Mouse (Mus musculus) lung, embryonic 14.5 days (tissue): ENCODE data around the gene Ccdc81. TPM values are rescaled to one million over a fixed set of nuclear protein-coding genes. Genes with fewer than 3 reads are reported as not detected.

ENCODE experiments used
- ATAC-seq: fragments of 200-750 bp; cut with Nextera tagmentation; 2 replicates; pipeline ENCODE4 v1.8.0; 2017; ENCODE audit warnings: mild to moderate bottlenecking, moderate TSS enrichment, moderate library complexity; ENCODE audit not compliant: insufficient read depth
- DNase-seq: peaks from one replicate; pipeline ENCODE4 v3.0.0-alpha.2; 2015
- H3K27ac ChIP-seq: fragments of 300-500 bp; sonication (generic); 2 replicates; pipeline ENCODE4 v1.5.1; 2014; ENCODE audit warnings: low read depth, mild to moderate bottlenecking, moderate library complexity
- H3K27me3 ChIP-seq: fragments of 300-500 bp; sonication (generic); 2 replicates; pipeline ENCODE4 v1.6.1; 2014; ENCODE audit warnings: low read length, control low read depth; ENCODE audit not compliant: insufficient read depth
- H3K36me3 ChIP-seq: fragments of 300-500 bp; sonication (generic); 2 replicates; pipeline ENCODE4 v1.6.1; 2014; ENCODE audit warnings: control low read depth; ENCODE audit not compliant: insufficient read depth
- H3K4me1 ChIP-seq: fragments of 300-500 bp; sonication (generic); 2 replicates; pipeline ENCODE4 v1.6.1; 2014; ENCODE audit warnings: antibody characterized with exemption, control low read depth; ENCODE audit not compliant: insufficient read depth
- H3K4me2 ChIP-seq: fragments of 300-500 bp; sonication (generic); 2 replicates; pipeline ENCODE4 v1.6.1; 2014; ENCODE audit warnings: mild to moderate bottlenecking
- H3K4me3 ChIP-seq: fragments of 300-500 bp; sonication (generic); 2 replicates; pipeline ENCODE4 v1.5.1; 2014; ENCODE audit warnings: low read depth, low read length
- H3K9ac ChIP-seq: fragments of 300-500 bp; sonication (generic); 2 replicates; pipeline ENCODE4 v1.6.1; 2014
- H3K9me3 ChIP-seq: fragments of 300-500 bp; sonication (generic); 2 replicates; pipeline ENCODE4 v1.6.1; 2016; ENCODE audit warnings: low read depth, low read length, control low read depth
- CTCF ChIP-seq: IDR thresholded peaks from 2 replicates; pipeline ENCODE4 v1.5.1; 2016; ENCODE audit warnings: antibody characterized with exemption, low read depth
- WGBS: fragments of 180-500 bp; shearing (Covaris S2); extraction: QIAGEN DNeasy Blood & Tissue Kit; methylation state at CpG from one replicate; pipeline ENCODE4 v1.1.7; 2014; 5-methylcytosine and 5-hydroxymethylcytosine counted together
- polyA plus RNA-seq: library from polyadenylated mRNA; unstranded; fragments of >200 nt; fragmentation: Nextera tagmentation; extraction: Ambion mirVana; gene quantifications from 2 replicates; pipeline ENCODE4 v1.2.1, GENCODE M21; 2014

Ccdc81 gene
- polyA plus RNA-seq, 1 experiment from 2014 or later, result not detected

GRCm38 (mm10) chr7:89923441-89924180 is 20.2 kb upstream of the Ccdc81 start:
- TF ChIP-seq CTCF, result no peak
- no peak overlapping the region for H3K4me2 ChIP-seq
- no peaks in the 10 kb centered on the region for H3K4me1 ChIP-seq
- 93% methylated on average over 15 of the region's 15 CpGs for WGBS
- no peak overlapping the region for H3K4me3 ChIP-seq
- H3K27ac ChIP-seq, result no peak overlapping the region
- DNase-seq, result no peak
- no peaks in the 10 kb centered on the region for H3K27me3 ChIP-seq
- H3K9ac ChIP-seq, result no peak overlapping the region
- H3K36me3 ChIP-seq, result peaks cover 25% of the 10 kb centered on the region
- no peak for ATAC-seq
- no peaks in the 10 kb centered on the region for H3K9me3 ChIP-seq

DNA sequence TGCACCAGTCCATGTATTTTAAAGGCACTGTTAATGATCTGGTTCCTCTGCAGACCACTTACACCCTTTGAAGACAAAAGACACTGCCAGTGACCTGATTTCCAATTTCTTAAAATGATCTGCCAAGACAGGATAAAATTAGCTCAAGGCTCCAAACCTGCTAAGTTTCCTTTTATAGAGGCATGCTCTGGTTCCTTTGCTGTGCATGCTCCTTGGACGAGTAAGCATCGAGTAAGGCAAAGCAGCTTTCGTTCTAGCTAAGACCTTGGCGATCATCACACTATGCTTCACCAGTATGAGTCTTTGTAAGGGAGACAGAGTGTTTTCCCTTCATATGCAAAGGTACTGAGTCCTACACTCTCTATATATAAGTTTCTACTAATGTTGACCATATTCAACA is 14.3 kb upstream of the Ccdc81 start:
- no peak overlapping the region for H3K4me2 ChIP-seq
- H3K36me3 ChIP-seq, result peaks cover 21% of the 10 kb centered on the region
- WGBS, result 90% methylated on average over 4 of the region's 4 CpGs
- DNase-seq (no peak), ATAC-seq (no peak)
- H3K9me3 ChIP-seq, result no peaks in the 10 kb centered on the region
- no peak for TF ChIP-seq CTCF
- no peaks in the 10 kb centered on the region for H3K27me3 ChIP-seq
- H3K4me3 ChIP-seq, result no peak overlapping the region
- H3K4me1 ChIP-seq, result no peaks in the 10 kb centered on the region
- H3K27ac ChIP-seq, result no peak overlapping the region
- no peak overlapping the region for H3K9ac ChIP-seq

GRCm38 (mm10) chr7:89916711-89917110 is 13.3 kb upstream of the Ccdc81 start:
- Histone ChIP-seq H3K9me3 (no peaks in the 10 kb centered on the region), H3K4me2 (no peak overlapping the region), H3K4me3 (no peak overlapping the region), H3K27me3 (no peaks in the 10 kb centered on the region), H3K36me3 (peaks cover 21% of the 10 kb centered on the region), H3K9ac (no peak overlapping the region), H3K4me1 (no peaks in the 10 kb centered on the region), H3K27ac (no peak overlapping the region)
- DNase-seq, result no peak
- WGBS, result 93% methylated on average over 5 of the region's 5 CpGs
- no peak for TF ChIP-seq CTCF
- no peak for ATAC-seq

GRCm38 (mm10) chr7:89913432-89914158 is 10.2 kb upstream of the Ccdc81 start:
- H3K27me3 ChIP-seq, result no peaks in the 10 kb centered on the region
- no peaks in the 10 kb centered on the region for H3K4me1 ChIP-seq
- ATAC-seq, result no peak
- no peak overlapping the region for H3K4me2 ChIP-seq
- no peak overlapping the region for H3K4me3 ChIP-seq
- no peak overlapping the region for H3K9ac ChIP-seq
- no peaks in the 10 kb centered on the region for H3K9me3 ChIP-seq
- H3K27ac ChIP-seq, result no peak overlapping the region
- 79% methylated on average over 3 of the region's 3 CpGs for WGBS
- no peak for DNase-seq
- peaks cover 13% of the 10 kb centered on the region; the same call in 1 of the 2 replicates for H3K36me3 ChIP-seq
- TF ChIP-seq CTCF, result no peak

DNA sequence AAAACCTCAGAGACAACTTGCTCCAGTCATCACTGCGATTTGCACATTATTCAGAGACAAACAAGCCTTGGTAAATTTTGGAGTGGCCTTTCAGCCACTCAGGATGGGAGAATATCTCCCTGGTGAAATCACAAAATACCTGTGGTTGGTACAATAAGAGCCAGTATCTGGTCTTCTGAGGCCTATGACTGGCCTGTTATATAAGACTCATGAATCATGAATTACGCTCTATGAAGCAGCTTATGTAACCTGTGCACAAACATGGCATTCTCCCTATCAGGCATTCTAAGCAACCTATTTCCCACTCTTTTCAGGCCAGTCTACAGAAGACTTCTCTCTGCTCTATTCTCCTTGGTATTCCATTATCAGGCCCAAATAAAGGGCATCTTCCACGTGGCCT is 8.9 kb upstream of the Ccdc81 start:
- Histone ChIP-seq H3K4me2 (no peak overlapping the region), H3K9me3 (no peaks in the 10 kb centered on the region), H3K27ac (no peak overlapping the region), H3K4me1 (no peaks in the 10 kb centered on the region), H3K27me3 (no peaks in the 10 kb centered on the region), H3K9ac (no peak overlapping the region), H3K36me3 (peaks cover 7% of the 10 kb centered on the region; the same call in 1 of the 2 replicates), H3K4me3 (no peak overlapping the region)
- ATAC-seq, result no peak
- 88% methylated on average over 3 of the region's 3 CpGs for WGBS
- DNase-seq, result no peak
- no peak for TF ChIP-seq CTCF

DNA sequence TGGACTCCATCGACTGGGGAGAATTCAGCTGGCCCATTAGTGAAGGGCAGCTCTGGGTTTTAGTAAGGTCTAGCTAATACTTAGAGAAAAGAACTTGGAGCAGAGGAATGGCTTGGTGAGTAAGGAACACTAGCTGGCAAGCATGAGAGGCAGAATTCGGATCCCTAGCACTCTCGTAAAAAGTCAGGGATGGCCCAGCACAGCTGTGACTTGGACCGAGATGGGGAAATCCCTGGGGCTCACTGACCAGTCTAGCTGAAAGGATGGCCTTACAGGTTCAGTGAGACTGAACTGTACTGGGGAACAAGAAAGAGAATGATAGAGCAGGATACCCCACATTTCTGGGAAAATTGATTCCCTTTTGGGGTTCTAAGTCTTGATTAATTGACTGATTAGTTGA is 6.3 kb upstream of the Ccdc81 start:
- Histone ChIP-seq H3K4me3 (no peak overlapping the region), H3K27me3 (no peaks in the 10 kb centered on the region), H3K36me3 (no peaks in the 10 kb centered on the region), H3K9ac (no peak overlapping the region), H3K27ac (no peak overlapping the region), H3K9me3 (no peaks in the 10 kb centered on the region), H3K4me1 (no peaks in the 10 kb centered on the region), H3K4me2 (no peak overlapping the region)
- DNase-seq, result no peak
- no peak for TF ChIP-seq CTCF
- no peak for ATAC-seq
- 76% methylated on average over 4 of the region's 4 CpGs for WGBS

DNA sequence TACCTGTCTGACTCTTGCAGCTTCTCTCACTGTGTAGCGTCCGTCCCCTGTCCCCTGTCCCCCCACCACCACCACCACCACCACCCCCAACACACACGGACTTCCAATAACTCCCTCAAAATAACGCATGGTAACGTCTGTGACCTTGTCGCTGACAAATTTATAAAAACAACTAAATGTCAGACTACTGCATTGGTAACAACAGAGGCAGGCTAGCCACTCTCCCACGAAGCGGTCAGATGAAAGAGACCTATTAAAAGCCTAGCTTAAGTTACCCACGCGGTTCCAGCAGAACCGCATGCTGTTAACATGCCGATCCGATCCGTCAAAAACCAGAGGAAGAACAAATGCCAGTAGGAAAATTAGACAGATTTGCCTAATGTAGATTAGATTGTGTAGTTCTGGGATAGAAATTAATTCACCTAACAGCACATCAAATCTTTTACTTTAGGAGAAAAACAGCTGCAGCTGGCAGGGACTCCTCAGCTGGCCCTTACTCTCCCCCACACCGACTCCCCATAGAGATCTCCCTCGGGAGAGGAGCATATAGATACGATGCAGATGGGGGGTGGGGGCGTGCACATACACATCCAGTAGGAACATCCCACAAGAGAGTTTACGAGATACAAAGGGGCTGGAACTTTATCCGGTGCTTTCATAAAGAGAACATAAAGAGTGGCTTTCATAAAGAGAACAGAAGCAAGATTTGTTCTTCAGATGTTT is 5.6 kb upstream of the Ccdc81 start:
- Histone ChIP-seq H3K9me3 (no peaks in the 10 kb centered on the region), H3K4me1 (no peaks in the 10 kb centered on the region), H3K36me3 (no peaks in the 10 kb centered on the region), H3K9ac (no peak overlapping the region), H3K27me3 (no peaks in the 10 kb centered on the region), H3K27ac (no peak overlapping the region), H3K4me2 (no peak overlapping the region), H3K4me3 (no peak overlapping the region)
- peak; percentile 16; the same call in 1 of the 2 replicates for ATAC-seq
- TF ChIP-seq CTCF, result no peak
- DNase-seq, result no peak
- 70% methylated on average over 20 of the region's 20 CpGs for WGBS
